Mouse (Mus musculus) gastrocnemius, postnatal 14 days (tissue): ENCODE data around the gene Aff1. TPM values are rescaled to one million over a fixed set of nuclear protein-coding genes. Genes with fewer than 3 reads are reported as not detected.

Experiments used
- DNase-seq: peaks from one replicate; pipeline ENCODE4 v3.0.0; 2021; ENCODE audit warnings: mixed read lengths
- intact Hi-C: fragments of 180-260 bp; cut with DNase I; formaldehyde crosslinking; loops from one replicate; pipeline ENCODE4 v1.15.1; 2025; ENCODE audit warnings: low total_unique reads
- long read RNA-seq, 2 experiments: library from polyadenylated mRNA; stranded (forward); transcript quantifications; one replicate each; pipeline ENCODE4 v2.0.0; 2021
- total RNA-seq, 2 experiments: library from RNA; stranded (reverse); gene quantifications; 2 replicates each; pipeline ENCODE4 v1.2.3; 2021

Aff1 gene
- 10 to 100 TPM; 26.3 to 45.5 TPM for total RNA-seq
- long read RNA-seq, experiment 1, partial matches to known transcripts: 0 of 4 reads
- long read RNA-seq, experiment 1, other reads (novel, unspliced or antisense): 4 of 4 reads
- long read RNA-seq, experiment 2, full-length matches to known transcripts: 3 of 8 reads
- long read RNA-seq, experiment 2, partial matches to known transcripts: 1 of 8 reads
- long read RNA-seq, experiment 2, other reads (novel, unspliced or antisense): 4 of 8 reads

DNA sequence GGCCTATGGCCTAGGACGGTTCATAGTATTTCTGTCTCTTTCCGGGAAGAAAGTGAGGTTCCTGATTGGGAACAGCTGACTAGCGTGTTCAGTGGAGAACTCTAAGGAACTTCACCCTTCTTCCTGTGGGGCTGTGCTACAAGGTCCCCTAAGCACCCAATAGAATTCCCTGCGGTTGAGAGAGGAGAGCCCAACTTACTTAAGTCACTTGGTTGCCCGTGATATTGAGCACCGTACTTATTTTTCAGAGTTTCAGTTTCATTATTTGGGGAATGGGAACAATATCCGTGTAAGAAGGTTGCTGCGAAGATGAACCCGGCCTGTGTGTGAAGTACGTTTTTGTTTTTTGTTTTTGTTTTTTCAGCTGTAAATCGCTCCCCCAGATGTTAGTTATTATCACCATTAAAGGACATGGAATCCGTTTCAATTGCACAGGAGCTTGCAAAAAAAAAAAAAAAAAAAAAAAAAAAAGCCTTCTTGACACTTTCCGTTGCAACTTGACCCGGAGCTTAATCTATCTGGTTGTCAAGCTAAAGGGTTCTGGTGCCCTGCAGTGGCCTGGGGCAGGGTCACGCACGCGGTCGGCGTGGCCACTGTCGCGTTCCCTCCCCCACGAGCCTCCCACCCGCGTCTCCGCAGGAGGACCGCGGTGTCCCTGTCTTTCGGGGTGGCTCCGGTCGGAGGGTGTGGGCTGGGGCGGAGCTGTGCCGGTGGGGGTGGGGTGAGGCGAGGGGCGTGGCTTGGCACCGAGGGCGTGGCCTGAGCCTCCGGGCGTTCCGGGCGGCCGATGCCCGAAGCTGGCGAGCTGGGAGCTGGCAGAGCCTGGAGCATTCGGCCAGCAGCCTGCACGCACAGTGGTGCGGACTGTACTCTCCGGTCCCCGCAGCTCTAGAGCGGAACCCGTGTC, at the start of gene Aff1:
TSS of gene Aff1 (plus strand) at position 751 of the 907 bp plus-strand sequence.
- peak; percentile 94 for DNase-seq
- intact Hi-C loops: no loop called here

DNA sequence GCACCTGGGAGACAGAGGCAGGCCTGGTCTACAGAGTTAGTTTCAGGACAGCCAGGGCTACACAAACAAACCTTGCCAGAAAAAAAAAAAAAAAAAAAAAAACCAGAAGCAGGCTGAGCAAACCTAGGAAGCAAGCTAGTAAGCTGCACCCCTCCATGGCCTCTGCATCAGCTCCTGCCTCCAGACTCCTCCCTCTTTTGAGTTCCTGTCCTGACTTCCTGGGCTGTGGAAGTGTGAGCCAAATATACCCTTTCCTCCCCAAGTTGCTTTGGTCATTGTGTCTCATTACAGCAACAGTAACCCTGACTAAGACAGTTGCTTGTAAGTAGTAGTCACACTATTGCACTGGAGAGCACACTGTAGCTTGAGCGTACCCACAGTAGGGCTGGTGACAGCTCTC, 48.0 kb upstream of the Aff1 start:
- intact Hi-C loops: no loop called here
- no peak for DNase-seq

DNA sequence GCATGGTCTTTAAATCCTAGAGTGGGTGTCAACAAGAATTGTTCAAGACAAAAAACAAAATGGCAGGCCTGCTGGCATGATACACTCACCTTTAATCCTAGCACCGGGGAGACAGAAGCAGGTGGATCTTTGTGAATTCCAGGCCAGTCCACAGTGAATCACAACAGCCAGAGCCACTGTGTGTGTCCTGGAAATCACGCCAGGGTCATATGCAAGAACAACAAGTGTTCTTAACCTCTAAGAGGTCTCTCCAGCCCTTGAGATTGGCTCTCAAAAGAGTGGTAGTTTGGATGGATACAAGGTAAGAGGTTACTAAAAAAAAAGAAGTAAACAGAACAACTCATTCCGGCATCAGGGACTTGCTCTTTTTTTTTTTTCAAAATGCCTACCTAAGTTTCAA, 44.9 kb upstream of the Aff1 start:
- no peak for DNase-seq
- intact Hi-C loops: no loop called here

DNA sequence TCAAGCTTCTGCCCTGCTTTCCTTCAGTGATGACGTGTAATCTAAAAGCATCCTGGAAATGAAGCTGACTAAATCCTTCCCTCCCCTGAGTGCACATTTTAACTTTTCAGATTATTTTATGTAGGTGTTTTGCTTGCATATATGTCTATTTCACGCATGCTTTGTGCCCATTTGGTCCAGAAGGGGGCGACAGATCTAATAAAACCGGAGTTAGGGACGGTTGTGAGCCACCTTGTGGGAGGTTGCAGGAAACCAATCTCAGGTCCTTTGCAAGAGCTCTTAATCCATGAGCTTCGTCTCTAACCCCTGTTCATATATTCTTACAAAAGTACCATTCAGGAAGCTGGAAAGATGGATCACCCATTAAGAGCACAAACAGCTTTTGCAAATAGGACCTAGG, 37.9 kb upstream of the Aff1 start:
- DNase-seq: no peak
- intact Hi-C loops: no loop called here

DNA sequence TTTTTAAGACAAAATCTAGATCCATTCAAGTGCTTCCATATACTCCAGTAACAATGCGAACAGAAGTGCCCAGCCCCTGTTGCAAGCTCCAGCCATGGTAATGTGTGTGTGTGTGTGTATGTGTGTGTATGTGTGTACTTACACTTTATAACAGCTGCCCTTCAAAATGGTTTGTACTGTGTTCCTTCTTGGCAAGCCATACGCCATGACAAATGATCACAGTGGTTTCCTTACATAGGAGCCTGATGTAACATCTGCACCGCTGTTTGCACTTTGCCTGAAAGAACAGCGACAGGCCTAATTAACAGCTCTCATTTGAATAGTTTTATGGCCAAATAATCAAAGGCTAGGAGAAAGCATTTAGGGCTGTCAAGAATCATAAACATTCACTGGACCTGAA, 37.4 kb upstream of the Aff1 start:
- DNase-seq: no peak
- intact Hi-C loops: loop anchor here (5.0 kb wide), 1 partner anchor 297 kb away; no protein-coding TSS in a partner anchor

DNA sequence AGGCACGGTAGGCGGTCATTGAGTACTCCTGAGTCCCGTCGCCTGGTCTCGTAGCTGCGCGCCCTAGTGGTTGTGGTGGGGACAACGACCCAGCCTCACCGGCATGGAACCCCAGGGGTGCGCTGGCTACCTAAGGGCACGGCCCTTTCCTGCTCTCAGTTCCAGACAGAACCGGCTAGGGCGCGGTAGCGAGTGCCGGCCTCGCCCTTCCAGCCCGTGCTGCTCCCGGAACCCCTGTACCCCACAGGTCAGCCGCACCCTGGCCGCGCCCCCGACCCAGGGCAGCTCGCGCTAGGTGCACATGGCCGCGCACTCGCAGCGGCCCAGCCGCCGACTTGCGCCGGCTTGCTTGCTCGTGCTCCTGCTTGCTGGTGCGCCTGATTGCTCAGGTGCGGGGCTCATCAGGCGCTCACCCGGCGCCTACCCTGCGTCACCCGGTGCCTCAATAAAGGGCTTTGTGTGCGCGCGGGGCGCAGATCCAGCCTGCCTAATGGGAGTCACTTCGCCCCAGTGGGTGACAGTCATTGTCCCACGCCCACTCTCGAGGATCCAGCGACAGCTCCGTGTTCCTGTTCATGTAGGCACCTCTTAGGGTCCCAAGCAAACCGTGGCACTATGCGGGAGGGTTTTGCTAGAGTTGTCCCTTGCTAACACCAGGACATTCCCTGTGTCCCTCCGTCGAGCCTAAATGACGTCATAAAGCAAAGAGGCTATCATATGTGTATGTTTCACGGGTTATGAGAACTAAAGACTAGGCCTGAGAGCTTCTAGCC, 36.6 kb upstream of the Aff1 start, which contains the start of gene 1700016H13Rik:
TSS of gene 1700016H13Rik (minus strand) at position 665 of the 773 bp plus-strand sequence.
- intact Hi-C loops: loop anchor here (5.0 kb wide), 1 partner anchor 298 kb away; no protein-coding TSS in a partner anchor
- peak; percentile 62 for DNase-seq

DNA sequence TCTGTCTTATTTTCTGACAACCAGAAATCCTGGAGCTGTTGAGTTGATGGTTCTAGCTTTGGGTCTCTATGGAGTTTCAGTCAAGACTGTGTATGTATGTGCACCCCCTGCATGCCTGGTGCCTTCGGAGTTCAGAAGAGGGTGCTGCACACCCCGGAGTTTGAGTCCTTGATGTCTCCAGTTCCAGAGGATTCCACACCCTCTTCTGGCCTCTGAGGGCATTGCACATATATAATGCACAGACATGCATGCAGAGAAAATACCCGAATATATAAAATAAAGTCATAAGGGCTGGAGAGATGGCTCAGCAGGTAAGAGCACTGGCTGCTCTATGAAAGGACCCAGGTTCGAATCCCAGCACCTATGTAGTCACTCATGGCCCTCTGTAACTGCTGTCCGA, 33.3 kb upstream of the Aff1 start:
- intact Hi-C loops: loop anchor here (5.0 kb wide), 1 partner anchor 302 kb away; no protein-coding TSS in a partner anchor
- no peak for DNase-seq

DNA sequence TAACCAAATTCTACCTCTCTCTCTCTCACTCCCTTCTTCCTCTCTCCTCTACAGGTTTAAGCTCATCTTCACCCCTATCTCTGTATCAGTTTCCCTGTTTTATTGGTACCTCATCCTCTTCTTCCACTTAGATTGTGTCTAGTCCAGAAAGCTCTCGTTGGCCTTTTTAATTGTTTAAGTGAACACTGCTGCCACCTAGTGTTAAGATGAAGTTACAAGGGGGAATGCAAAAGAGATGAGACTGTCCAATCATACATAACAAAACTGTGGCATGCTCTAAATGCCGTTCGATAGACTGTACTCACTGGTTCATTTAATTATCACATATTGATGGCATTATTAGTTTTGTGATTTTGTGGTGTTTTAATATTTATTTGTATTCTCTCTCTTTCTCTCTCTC, 32.6 kb upstream of the Aff1 start:
- intact Hi-C loops: loop anchor here (5.0 kb wide), 1 partner anchor 302 kb away; no protein-coding TSS in a partner anchor
- no peak for DNase-seq

DNA sequence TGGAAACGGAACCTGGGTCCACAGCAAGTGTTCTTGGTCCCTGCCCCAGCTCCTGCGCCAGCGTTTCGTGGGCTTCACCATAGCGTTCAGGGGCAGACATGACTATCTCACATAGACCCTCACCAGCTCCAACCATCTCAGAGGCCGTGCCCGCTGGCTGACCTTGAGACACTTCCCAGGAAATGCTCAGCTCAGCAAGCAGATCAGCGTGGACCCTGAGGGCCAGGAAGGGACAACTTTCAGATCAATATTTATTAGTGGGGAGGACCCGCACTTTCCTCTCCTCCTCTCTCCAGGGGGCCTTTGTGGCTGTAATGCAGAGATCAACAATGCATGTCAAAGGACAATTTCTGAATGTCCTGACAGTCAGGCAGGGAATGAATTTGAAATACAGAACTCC, 27.2 kb upstream of the Aff1 start:
- intact Hi-C loops: no loop called here
- DNase-seq: no peak

DNA sequence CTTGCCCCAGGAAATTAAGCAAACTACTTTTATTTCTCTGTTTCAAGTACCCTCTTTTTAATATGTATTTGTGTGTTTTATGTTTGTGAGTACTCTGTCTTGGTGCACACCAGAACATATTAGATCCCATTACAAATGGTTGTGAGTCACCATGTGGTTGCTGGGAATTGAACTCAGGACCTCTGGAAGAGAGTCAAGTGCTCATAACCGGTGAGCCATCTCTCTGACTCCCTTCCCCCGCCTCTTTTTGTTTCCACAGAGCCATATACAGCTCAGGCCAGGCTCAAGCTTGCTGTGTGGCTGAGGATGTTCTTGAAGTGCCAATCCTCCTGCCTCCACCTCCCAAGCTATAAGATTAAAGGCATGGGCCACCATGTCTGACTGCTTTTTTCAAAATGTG, 26.3 kb upstream of the Aff1 start:
- no peak for DNase-seq
- intact Hi-C loops: no loop called here

DNA sequence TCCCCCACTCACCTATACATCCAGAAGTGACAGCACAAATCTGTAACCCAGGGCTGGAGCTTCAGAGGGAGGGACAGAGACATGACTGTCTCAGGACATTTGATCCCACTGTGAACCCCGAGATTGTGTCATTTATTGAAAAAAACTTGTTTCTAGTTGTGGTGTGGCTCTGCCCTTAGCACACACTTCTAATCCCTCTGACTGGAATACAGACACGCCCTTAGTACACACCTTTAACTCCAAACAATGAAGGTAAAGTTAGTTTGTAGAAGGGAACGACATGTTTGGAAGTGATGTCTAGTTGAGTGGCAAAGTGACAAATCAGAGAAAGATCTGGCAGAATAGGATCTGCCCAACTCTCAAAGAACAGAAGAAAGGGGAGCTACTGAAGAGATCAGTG, 20.3 kb upstream of the Aff1 start:
- intact Hi-C loops: no loop called here
- DNase-seq: no peak

DNA sequence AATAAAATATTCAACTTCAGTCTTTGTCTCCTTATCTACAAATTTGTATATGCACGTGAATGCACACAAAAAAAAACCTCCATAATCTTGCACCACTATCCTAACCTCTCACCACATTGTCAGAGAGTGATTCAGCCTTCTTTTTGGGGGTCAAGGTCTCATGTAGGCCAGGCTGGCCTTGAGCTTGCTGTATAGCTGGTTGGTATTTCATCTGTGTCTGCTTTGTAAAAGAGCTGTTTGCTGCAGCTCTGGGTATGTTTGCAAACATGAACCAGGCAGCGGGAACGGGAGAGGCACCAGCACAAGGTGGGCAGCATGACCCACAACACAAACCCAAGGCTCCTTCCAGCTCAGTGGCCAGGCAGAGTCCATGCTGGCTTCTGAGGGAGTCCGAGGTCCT, 18.6 kb upstream of the Aff1 start:
- DNase-seq: no peak
- intact Hi-C loops: no loop called here

DNA sequence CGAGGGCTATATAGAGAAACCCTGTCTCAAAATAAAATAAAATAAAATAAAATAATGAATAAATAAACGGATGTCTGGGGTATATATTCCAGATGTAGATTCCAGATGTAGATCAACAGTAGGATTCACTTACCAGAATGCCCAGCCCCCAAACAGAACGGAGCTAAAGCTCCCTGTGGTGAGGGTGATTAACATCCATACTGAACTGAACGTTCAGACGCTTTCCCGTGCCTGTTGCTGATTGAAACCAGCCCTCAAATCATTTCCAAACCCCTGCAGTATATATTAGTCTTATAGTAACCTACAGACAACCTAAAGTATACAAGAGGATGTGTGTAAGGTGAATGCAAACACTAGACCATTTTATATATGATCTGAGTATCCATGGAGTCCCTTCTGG, 17.7 kb upstream of the Aff1 start:
- no peak for DNase-seq
- intact Hi-C loops: no loop called here

DNA sequence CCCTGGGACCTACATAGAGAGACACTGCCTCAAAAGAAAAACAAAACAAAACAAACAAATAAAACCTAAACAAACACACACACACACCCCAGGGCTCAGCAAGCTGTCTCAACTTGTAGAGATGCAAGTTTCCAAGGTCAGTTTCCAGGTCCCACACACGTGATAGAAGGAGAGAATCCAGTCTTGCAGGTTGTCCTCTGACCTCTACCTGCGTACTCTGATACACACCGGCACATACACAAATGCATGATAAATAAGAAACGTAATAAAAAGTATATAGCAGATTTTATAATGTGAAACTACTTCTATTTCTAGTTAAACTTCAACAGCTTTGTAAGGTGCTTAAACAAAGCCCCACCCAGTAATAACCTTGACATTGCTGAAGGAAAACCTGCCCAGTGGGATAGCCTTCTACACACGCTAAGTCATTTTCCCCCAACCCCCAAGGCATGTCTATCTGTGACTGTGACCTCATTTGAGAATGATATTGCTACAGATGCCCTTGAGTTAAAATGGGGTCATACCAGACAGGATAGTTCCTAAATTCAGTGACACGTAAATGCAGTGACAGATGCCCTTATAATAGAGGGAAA, 15.8 kb upstream of the Aff1 start:
- no peak for DNase-seq
- intact Hi-C loops: no loop called here

DNA sequence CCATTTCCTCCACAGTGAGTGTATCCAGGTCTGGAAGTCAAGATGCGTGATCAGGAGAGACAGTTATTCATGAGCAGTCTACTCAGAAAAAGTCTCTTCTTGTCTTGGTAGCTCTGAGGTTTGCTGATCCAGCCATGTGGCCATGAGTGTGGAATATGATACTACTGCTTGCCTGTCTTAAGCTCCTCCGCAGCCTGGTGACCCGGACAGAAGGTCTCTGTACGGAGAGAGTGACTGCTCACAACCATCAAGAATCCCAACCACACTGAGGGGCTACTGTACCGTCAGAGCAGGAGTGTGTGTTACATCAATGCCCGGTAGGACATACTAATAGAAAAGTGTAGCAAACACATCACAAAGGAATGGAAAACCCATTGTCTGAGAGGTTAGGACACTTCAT, 14.3 kb upstream of the Aff1 start:
- intact Hi-C loops: no loop called here
- no peak for DNase-seq

DNA sequence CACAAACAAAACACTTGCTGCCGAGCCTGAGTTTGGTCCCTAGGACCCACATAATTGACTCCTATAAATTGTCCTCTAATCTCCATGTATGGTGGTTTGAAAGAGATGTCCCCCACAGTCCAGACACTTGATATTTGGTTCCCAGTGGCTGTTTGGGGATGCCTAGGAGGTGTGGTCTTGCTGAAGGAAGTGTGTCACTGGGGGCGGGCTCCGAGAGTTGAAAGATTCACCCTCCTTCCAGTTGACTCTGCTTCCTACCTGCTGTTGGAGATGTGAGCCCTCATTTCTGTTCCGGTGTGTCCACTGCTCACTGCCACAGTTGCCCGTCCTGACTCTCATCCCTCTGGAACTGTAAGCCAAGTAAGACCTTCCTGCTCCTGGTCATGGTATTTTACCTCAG, 13.2 kb upstream of the Aff1 start:
- intact Hi-C loops: no loop called here

DNA sequence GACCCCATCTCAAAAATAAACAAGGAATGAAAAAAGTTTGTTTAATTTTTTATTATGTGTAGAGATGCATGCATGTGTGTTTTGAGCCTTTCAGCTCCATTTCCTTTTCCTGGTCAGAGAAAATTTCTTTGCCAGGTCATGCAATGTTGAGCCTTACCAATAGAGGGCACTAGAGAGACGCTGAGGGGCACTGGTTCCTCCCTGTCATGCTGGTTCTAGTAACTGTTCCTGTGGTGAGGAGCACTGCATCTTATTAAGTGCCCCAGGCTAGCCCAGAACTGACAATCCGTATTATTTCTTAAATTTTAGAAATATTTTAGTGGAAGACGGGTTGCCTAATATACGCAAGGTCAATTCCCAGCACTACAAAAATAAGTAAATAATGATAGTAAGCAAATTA, 11.8 kb upstream of the Aff1 start:
- DNase-seq: peak; percentile 57
- intact Hi-C loops: loop anchor here (10.0 kb wide), 1 partner anchor 64 kb away; no protein-coding TSS in a partner anchor

More for the DNA sequence above, 13.2 kb upstream of the Aff1 start:
- DNase-seq: no peak

DNA sequence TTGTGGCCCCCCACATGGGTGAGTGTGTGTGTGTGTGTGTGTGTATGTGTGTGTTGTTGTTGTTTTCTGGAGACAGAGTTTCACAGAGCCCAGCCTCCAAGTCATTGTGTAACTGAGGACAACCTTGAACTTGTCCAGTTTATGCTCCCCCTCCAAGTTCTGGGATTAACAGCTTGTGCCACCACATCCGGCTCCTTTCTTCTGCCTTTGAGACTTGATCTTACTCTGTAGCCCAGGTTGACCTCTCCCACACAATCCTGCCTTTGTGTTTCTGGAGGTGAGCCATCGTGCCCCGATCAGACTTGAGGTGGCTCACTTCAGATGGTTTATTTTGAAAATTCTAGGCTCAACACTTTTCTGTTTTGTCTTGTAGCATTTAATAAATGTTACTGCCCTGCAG, 10.3 kb upstream of the Aff1 start:
- DNase-seq: no peak
- intact Hi-C loops: loop anchor here (10.0 kb wide), 1 partner anchor 63 kb away; no protein-coding TSS in a partner anchor

DNA sequence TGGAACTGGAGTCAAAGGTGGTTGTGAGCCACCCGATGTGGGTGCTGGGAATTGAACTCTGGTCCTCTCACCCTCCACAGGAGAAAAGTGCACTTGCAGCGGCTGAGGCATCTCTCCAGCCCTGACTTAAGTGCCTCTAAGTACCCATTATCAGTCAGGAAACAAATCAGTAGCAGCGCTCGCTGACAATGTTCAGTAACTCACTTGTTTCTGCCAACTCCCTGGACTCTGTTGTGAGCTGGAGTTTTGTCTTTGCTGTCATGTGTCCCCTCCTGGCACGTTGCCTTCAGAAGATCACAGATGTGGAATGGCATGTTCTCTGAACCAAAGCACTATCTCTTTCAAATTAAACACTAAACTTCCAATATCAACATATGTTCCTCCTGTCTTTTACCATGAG, 2.5 kb upstream of the Aff1 start:
- no peak for DNase-seq
- intact Hi-C loops: loop anchor here (5.0 to 10.0 kb wide), 2 partner anchors 55 to 133 kb away; no protein-coding TSS in a partner anchor
